Mouse (Mus musculus) heart, embryonic 11.5 days (tissue): Measurements from ENCODE around the gene Olfr519. TPM values are rescaled to one million over a fixed set of nuclear protein-coding genes. Genes with fewer than 3 reads are reported as not detected.

ENCODE experiments used
- ATAC-seq: fragments of 200-750 bp; cut with Nextera tagmentation; replicated peaks from 2 replicates; pipeline ENCODE4 v1.8.0; 2017; ENCODE audit warnings: moderate library complexity; ENCODE audit not compliant: insufficient number of reproducible peaks, low FRiP score, low TSS enrichment
- H3K27ac ChIP-seq: fragments of 300-500 bp; sonication (generic); 2 replicates; pipeline ENCODE4 v1.5.1; 2014; ENCODE audit warnings: mild to moderate bottlenecking, low read depth, low read length
- H3K27me3 ChIP-seq: fragments of 300-500 bp; sonication (generic); 2 replicates; pipeline ENCODE4 v1.6.1; 2014; ENCODE audit warnings: mild to moderate bottlenecking, low read length, mixed read lengths; ENCODE audit not compliant: control insufficient read depth, insufficient read depth
- H3K36me3 ChIP-seq: fragments of 300-500 bp; sonication (generic); 2 replicates; pipeline ENCODE4 v1.6.1; 2014; ENCODE audit warnings: mild to moderate bottlenecking, low read length, moderate library complexity, mixed read lengths; ENCODE audit not compliant: control insufficient read depth, insufficient read depth
- H3K4me1 ChIP-seq: fragments of 300-500 bp; sonication (generic); 2 replicates; pipeline ENCODE4 v1.6.1; 2014; ENCODE audit warnings: low read length; ENCODE audit not compliant: control insufficient read depth, insufficient read depth
- H3K4me2 ChIP-seq: fragments of 300-500 bp; sonication (generic); 2 replicates; pipeline ENCODE4 v1.6.1; 2014; ENCODE audit warnings: mild to moderate bottlenecking, moderate library complexity
- H3K4me3 ChIP-seq: fragments of 300-500 bp; sonication (generic); 2 replicates; pipeline ENCODE4 v1.5.1; 2014; ENCODE audit warnings: low read depth, low read length
- H3K9ac ChIP-seq: fragments of 300-500 bp; sonication (generic); 2 replicates; pipeline ENCODE4 v1.6.1; 2014; ENCODE audit warnings: mild to moderate bottlenecking, low read depth, low read length, moderate library complexity
- H3K9me3 ChIP-seq: fragments of 300-500 bp; sonication (generic); replicated peaks from 2 replicates; pipeline ENCODE4 v1.6.1; 2016; ENCODE audit warnings: low read length; ENCODE audit not compliant: control insufficient read depth
- WGBS: fragments of 180-500 bp; shearing (Covaris S2); extraction: QIAGEN DNeasy Blood & Tissue Kit; methylation state at CpG from one replicate; pipeline ENCODE4 v1.1.7; 2014; ENCODE audit not compliant: insufficient replicate concordance; 5-methylcytosine and 5-hydroxymethylcytosine counted together
- polyA plus RNA-seq: library from polyadenylated mRNA; unstranded; fragments of >200 nt; fragmentation: Nextera tagmentation; extraction: Ambion mirVana; gene quantifications from 2 replicates; pipeline ENCODE4 v1.2.1, GENCODE M21; 2014

Gene Olfr519
- polyA plus RNA-seq, 1 experiment from 2014 or later = not detected

DNA sequence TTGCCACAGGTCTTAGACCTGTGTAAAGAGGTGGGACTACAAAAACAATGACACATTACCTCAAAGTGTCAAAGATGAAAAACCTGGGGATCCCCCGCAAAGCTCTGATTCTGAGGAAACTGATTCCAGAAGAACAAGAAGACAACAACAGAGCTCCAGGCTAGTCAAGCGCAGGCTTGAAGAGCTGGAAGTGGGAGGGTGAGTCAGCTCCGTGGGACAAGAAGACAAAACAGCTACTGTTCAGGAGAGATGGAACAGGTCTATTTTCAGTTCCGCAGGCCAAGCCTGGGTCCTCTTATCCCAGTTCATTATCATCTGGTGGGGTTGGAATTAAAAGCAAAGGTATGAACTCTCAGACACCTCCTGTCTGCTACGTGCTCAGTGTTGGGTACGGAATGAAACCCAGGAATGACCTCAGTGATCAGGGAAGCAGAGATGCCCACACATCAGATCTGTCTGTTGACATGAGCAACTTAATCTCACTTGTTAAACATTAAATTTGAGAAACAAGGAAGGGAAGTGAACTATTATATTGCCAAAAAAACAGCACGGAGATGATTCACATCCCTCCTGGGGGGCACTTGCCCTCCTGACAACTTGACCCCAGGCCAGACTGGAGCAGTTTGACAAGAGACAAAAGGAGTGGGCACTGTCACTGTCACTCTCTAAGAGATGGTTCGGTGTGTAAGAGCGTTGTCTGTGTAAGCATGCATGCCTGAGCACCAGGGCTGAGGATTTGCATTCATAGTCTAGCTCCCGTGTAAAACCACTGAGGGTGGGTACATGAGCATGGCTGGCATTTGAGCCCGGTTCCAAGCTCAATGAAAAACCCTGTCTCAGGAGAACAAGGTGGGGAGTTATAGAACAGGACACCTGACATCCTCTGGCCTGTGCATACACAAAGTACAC lies 34.3 kb upstream of the Olfr519 start:
- H3K9ac ChIP-seq = no peak overlapping the region

DNA sequence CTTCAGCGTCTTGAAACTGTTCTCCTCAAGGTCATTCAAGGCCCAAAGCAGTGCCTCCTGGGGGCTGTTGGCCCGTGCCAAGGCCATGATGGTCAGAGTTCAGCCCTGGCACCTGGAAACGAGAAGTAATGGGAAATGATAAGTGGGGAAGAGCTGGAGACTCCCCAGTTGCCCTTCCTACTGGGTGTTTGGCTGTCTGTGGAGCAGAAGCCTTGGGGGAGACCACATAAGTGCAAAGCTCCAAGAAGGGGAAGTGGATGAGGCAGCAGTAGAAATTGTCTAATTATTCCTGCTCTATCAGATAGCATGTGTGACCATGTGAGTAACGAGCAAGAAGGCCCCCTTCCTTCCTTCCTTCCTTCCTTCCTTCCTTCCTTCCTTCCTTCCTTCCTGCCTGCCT lies 32.8 kb upstream of the Olfr519 start:
- no peak for ATAC-seq
- Histone ChIP-seq H3K4me2 (no peak overlapping the region), H3K4me3 (no peak overlapping the region), H3K27ac (no peak overlapping the region), H3K4me1 (no peaks in the 10 kb centered on the region), H3K27me3 (no peaks in the 10 kb centered on the region), H3K9me3 (no peaks in the 10 kb centered on the region), H3K36me3 (no peaks in the 10 kb centered on the region), H3K9ac (no peak overlapping the region)
- 54% methylated on average over 4 of the region's 4 CpGs for WGBS

More for the DNA sequence above, 34.3 kb upstream of the Olfr519 start:
- Histone ChIP-seq H3K9me3 (no peaks in the 10 kb centered on the region), H3K27me3 (no peaks in the 10 kb centered on the region), H3K4me2 (no peak overlapping the region; the same call in 1 of the 2 replicates), H3K4me3 (no peak overlapping the region), H3K4me1 (no peaks in the 10 kb centered on the region), H3K27ac (no peak overlapping the region), H3K36me3 (no peaks in the 10 kb centered on the region)
- 68% methylated on average over 11 of the region's 11 CpGs for WGBS
- no peak for ATAC-seq

DNA sequence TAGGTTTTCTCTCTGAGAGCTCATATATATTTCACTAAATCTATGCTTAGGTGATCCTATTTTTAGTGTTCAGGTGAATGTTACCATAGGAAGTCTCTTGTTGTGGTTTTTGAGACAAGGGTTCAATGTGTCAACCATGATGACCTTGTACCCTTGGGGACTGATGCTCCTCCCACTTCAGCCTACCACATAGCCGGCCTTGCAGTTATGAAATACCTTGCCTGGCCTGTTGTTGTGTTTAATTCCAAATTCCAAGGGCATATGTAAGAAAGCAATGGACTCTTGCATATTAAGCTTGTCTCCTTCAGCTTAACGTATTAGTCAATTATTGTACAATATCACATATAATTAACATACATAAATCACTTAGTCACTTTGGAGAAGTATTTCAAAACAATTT lies 9.7 kb upstream of the Olfr519 start:
- 77% methylated on average over 2 of the region's 2 CpGs for WGBS

DNA sequence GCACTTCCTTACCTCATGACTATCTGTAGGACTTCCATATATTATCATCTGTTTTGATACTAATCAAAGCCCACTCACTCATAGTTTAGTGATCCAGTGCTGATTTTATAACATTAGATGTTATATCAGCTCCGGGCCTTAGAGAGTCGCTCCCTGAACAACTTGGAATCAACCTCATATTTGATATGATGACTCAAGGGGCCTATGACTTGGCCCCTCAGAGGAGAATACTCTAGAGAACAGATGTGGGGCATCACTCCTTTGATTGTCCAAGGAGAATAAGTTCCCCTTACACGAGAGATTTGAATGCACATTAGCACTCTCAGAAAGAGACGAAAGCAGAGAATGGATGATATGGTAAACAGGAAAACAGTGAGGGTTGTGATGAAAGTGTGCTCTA lies 9.3 kb downstream of the Olfr519 start, which contains the start of gene Olfr518:
Gene Olfr518, minus strand, starts transcription at position 101 of the 400 bp plus-strand sequence.
- Histone ChIP-seq H3K4me2 (no peak within 1 kb of the TSS), H3K4me1 (no peaks in the 10 kb centered on the region), H3K9me3 (no peaks in the 10 kb centered on the region), H3K27ac (no peak within 1 kb of the TSS), H3K36me3 (no peaks in the 10 kb centered on the region), H3K9ac (no peak within 1 kb of the TSS), H3K27me3 (no peaks in the 10 kb centered on the region), H3K4me3 (no peak within 1 kb of the TSS)
- WGBS = 74% methylated on average over 4 of the region's 4 CpGs
- ATAC-seq = no peak

More for the DNA sequence above, 9.7 kb upstream of the Olfr519 start:
- no peak for ATAC-seq
- H3K9me3 ChIP-seq = no peaks in the 10 kb centered on the region
- H3K4me3 ChIP-seq = no peak overlapping the region
- H3K9ac ChIP-seq = no peak overlapping the region
- no peak overlapping the region for H3K27ac ChIP-seq
- H3K4me2 ChIP-seq = no peak overlapping the region
- no peaks in the 10 kb centered on the region for H3K27me3 ChIP-seq
- H3K4me1 ChIP-seq = no peaks in the 10 kb centered on the region
- H3K36me3 ChIP-seq = no peaks in the 10 kb centered on the region

DNA sequence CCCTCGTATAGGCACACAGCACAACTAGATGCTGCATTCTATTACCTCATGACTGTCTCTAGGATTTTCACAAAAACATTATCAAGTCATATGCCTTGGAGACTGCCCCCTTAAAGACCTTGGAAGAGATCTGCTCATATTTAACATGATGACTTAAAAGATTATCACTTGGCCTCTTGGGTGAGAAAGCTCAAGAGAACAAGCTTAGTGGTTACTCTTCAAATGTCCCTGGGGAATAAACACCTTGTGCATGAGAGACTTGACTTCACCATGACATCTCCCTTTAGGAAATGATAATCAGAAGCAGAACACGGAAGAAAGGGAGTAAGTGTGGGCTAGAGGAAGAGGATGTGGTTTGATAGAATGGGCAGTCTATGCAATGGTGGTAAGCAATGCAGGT lies 21.9 kb downstream of the Olfr519 start, which contains the start of gene Olfr517:
Gene Olfr517, minus strand, starts transcription at position 101 of the 400 bp plus-strand sequence.
- ATAC-seq = no peak
- H3K36me3 ChIP-seq = no peaks in the 10 kb centered on the region
- H3K27ac ChIP-seq = no peak within 1 kb of the TSS
- WGBS = 73% methylated on average over 2 of the region's 2 CpGs
- no peaks in the 10 kb centered on the region for H3K9me3 ChIP-seq
- H3K27me3 ChIP-seq = no peaks in the 10 kb centered on the region
- no peaks in the 10 kb centered on the region for H3K4me1 ChIP-seq
- no peak within 1 kb of the TSS for H3K9ac ChIP-seq
- H3K4me2 ChIP-seq = no peak within 1 kb of the TSS
- no peak within 1 kb of the TSS for H3K4me3 ChIP-seq

DNA sequence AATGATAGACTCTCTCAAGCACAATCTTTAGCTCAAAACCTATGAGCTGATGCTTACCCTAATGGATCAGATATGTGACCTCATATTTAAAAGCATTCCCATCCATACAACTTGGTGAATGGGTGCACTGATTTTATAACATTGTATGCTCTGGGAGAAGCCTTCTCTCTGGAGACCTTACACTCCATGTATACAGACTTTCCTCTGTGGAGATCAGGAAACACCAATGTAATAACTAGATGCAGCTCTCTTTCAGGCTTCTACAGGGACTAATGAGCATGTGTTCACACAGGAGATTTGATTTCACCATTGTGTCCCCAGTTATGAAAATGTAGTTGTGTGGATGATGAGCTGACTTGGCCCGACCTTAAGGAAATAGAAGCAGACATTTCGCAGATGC lies 43.8 kb downstream of the Olfr519 start, which contains the start of gene Olfr516:
Gene Olfr516, minus strand, starts transcription at position 101 of the 400 bp plus-strand sequence.
- Histone ChIP-seq H3K9me3 (no peaks in the 10 kb centered on the region), H3K4me2 (no peak within 1 kb of the TSS), H3K4me1 (no peaks in the 10 kb centered on the region), H3K36me3 (no peaks in the 10 kb centered on the region), H3K27me3 (no peaks in the 10 kb centered on the region), H3K27ac (no peak within 1 kb of the TSS), H3K4me3 (no peak within 1 kb of the TSS), H3K9ac (no peak within 1 kb of the TSS)
- 68% methylated on average over 2 of the region's 2 CpGs for WGBS
- no peak for ATAC-seq

Other genes with a start within 250 kb of the Olfr519 start
- not detected in 2 replicates for gene Olfr509, start 242.5 kb downstream of the Olfr519 start, polyA plus RNA-seq
- gene Olfr510, start 228.0 kb downstream of the Olfr519 start, polyA plus RNA-seq = not detected in 2 replicates
- gene Olfr512, start 181.1 kb downstream of the Olfr519 start, polyA plus RNA-seq = not detected in 2 replicates
- gene Olfr513, start 143.4 kb downstream of the Olfr519 start, polyA plus RNA-seq = not detected in 2 replicates
- gene Olfr514, start 68.4 kb downstream of the Olfr519 start, polyA plus RNA-seq = not detected in 2 replicates
- gene Olfr516, start 43.9 kb downstream of the Olfr519 start, polyA plus RNA-seq = not detected in 2 replicates
- not detected in 2 replicates for gene Olfr517, start 22.0 kb downstream of the Olfr519 start, polyA plus RNA-seq
- gene Olfr518, start 9.4 kb downstream of the Olfr519 start, polyA plus RNA-seq = not detected in 2 replicates
- 5.2 and 5.6 TPM in 2 replicates for gene Nlrp10, start 35.8 kb upstream of the Olfr519 start, polyA plus RNA-seq
- 54.7 and 66.0 TPM in 2 replicates for gene Eif3f, start 40.0 kb upstream of the Olfr519 start, polyA plus RNA-seq
- 0.45 and 0.63 TPM in 2 replicates for gene Tub, start 55.9 kb upstream of the Olfr519 start, polyA plus RNA-seq
- gene Ric3, start 188.9 kb upstream of the Olfr519 start, polyA plus RNA-seq = 1.7 and 1.9 TPM in 2 replicates